8 mouse cellular contexts compared by ENCODE assay signal in genomic region chr19:29252831-29253545, GRCm38 (mm10). TPM values are rescaled to one million over a fixed set of nuclear protein-coding genes. Genes with fewer than 3 reads are reported as not detected.
DNase-seq lines count a peak whose midpoint lies in the region; ATAC-seq and TF ChIP-seq lines count a peak whose summit lies in the region.

No protein-coding gene starts in this region.

- peak overlapping the region; percentile 94 for H3K4me3 ChIP-seq in heart, adult 2 months
- peak overlapping the region; percentile 92 for H3K4me3 ChIP-seq in embryonic facial prominence, embryonic 13.5 days
- peak overlapping the region; percentile 88 for H3K4me3 ChIP-seq in intestine, embryonic 15.5 days (replicated peaks)
- peak overlapping the region; percentile 60 for H3K4me3 ChIP-seq in myocyte

- H3K4me2 ChIP-seq in embryonic facial prominence, embryonic 13.5 days: peak overlapping the region; percentile 86
- peak overlapping the region; percentile 91 for H3K4me2 ChIP-seq in intestine, embryonic 15.5 days (replicated peaks)
- peak overlapping the region; percentile 88 for H3K4me2 ChIP-seq in myocyte (ENCODE audit: low read depth)

- H3ac ChIP-seq in myocyte (ENCODE audit: control insufficient read depth, insufficient read length): peak overlapping the region; percentile 96

- ATAC-seq in embryonic facial prominence, embryonic 13.5 days (ENCODE audit: insufficient number of reproducible peaks, insufficient read depth, low FRiP score, low TSS enrichment, low read depth): no peak
- ATAC-seq in intestine, embryonic 15.5 days: no peak
- ATAC-seq in frontal cortex, adult (ENCODE audit: low TSS enrichment): no peak

- H3K27ac ChIP-seq in heart, adult 2 months: peak overlapping the region; percentile 97
- no peak overlapping the region for H3K27ac ChIP-seq in embryonic facial prominence, embryonic 13.5 days
- H3K27ac ChIP-seq in intestine, embryonic 15.5 days: no peak overlapping the region

- peaks cover 5% of the 10 kb centered on the region for H3K79me2 ChIP-seq in heart, adult 2 months (replicated peaks; ENCODE audit: control insufficient read depth, insufficient read depth, low read length)
- peaks cover 11% of the 10 kb centered on the region for H3K79me2 ChIP-seq in myocyte (ENCODE audit: control insufficient read depth, insufficient read depth)

- peaks cover 11% of the 10 kb centered on the region for H3K4me1 ChIP-seq in heart, adult 2 months (ENCODE audit: control insufficient read depth, insufficient read depth, low read length)
- peaks cover 42% of the 10 kb centered on the region for H3K4me1 ChIP-seq in embryonic facial prominence, embryonic 13.5 days
- H3K4me1 ChIP-seq in intestine, embryonic 15.5 days (replicated peaks): peaks cover 16% of the 10 kb centered on the region; the same call in 1 of the 2 replicates

- no peak for TF ChIP-seq EP300 in heart, adult 2 months (IDR thresholded peaks at IDR 0.05; ENCODE audit: insufficient read depth, low read depth, low read length)

- H3K9me3 ChIP-seq in embryonic facial prominence, embryonic 13.5 days: no peaks in the 10 kb centered on the region
- no peaks in the 10 kb centered on the region for H3K9me3 ChIP-seq in intestine, embryonic 15.5 days

- WGBS in heart, adult 2 months: 23% methylated on average over 10 of the region's 10 CpGs
- 22% methylated on average over 10 of the region's 10 CpGs for whole genome bisulfite sequencing in embryonic facial prominence, embryonic 13.5 days
- WGBS in intestine, embryonic 15.5 days: 29% methylated on average over 10 of the region's 10 CpGs

- DNase-seq in heart, adult 2 months: no peak
- no peak for DNase-seq in heart, postnatal 36 days
- DNase-seq in B cell, adult 2 months: peak; percentile 34 to 35
- no peak for DNase-seq in right cerebral cortex, adult 2 months (ENCODE audit: low spot score in 2 of 2)

- H3K9ac ChIP-seq in heart, adult 2 months (ENCODE audit: low read depth, low read length): peak overlapping the region; percentile 99
- peak overlapping the region; percentile 97 for H3K9ac ChIP-seq in embryonic facial prominence, embryonic 13.5 days
- peak overlapping the region; percentile 94 for H3K9ac ChIP-seq in intestine, embryonic 15.5 days

- no peaks in the 10 kb centered on the region for H3K27me3 ChIP-seq in heart, adult 2 months (ENCODE audit: control insufficient read depth, insufficient read depth, low read length)
- H3K27me3 ChIP-seq in embryonic facial prominence, embryonic 13.5 days: no peaks in the 10 kb centered on the region
- no peaks in the 10 kb centered on the region for H3K27me3 ChIP-seq in intestine, embryonic 15.5 days (replicated peaks)
- H3K27me3 ChIP-seq in myocyte (ENCODE audit: control insufficient read depth, insufficient read depth, insufficient read length): no peaks in the 10 kb centered on the region

- intact Hi-C loops in heart, adult 2 months (cut with DNase I): loop anchor here (1.0 to 10.0 kb wide), 10 partner anchors 38 to 782 kb away; partner anchors contain the start of genes 9930021J03Rik, Ak3, Cdc37l1 and Rcl1
- intact Hi-C loops in heart, postnatal 36 days (cut with DNase I): loop anchor here (1.0 to 10.0 kb wide), 7 partner anchors 104 to 476 kb away; partner anchors contain the start of genes Cdc37l1 and Rcl1

- H3K36me3 ChIP-seq in heart, adult 2 months (ENCODE audit: control insufficient read depth, insufficient read depth, low read length): peaks cover 18% of the 10 kb centered on the region
- H3K36me3 ChIP-seq in embryonic facial prominence, embryonic 13.5 days: 0 out of 2 replicates have a peak, but pooled peaks cover 3% of the 10 kb centered on the region
- no peaks in the 10 kb centered on the region for H3K36me3 ChIP-seq in intestine, embryonic 15.5 days
- H3K36me3 ChIP-seq in myocyte (ENCODE audit: control insufficient read depth, insufficient read depth): no peaks in the 10 kb centered on the region

- no peak for TF ChIP-seq CTCF in heart, adult 2 months (IDR thresholded peaks at IDR 0.05)

- TF ChIP-seq POLR2A in heart, adult 2 months (IDR thresholded peaks at IDR 0.05; ENCODE audit: insufficient read depth, low read depth, low read length): no peak
- TF ChIP-seq POLR2A in myocyte (IDR thresholded peaks at IDR 0.05; ENCODE audit: insufficient read length, low read depth): no peak

TF ChIP-seq in myocyte, 11 proteins besides CTCF, POLR2A, EP300 and RAD21:
- TF ChIP-seq CEBPB (IDR thresholded peaks at IDR 0.05; ENCODE audit: insufficient read depth, poor library complexity, severe bottlenecking) (peak; percentile 59; the same call in 1 of the 2 replicates), TCF12 (IDR thresholded peaks at IDR 0.05; ENCODE audit: insufficient read depth, poor library complexity, severe bottlenecking) (no peak)

RNA-seq across cellular contexts. Expression of gene Jak2, which starts 1.4 kb away (rescaled TPM):
- total RNA-seq in heart, adult 2 months (2021): 10 to 100 TPM; 17.8 to 19.5 TPM
- polyA plus RNA-seq in heart, adult 2 months (2012; rRNA removed): 4.3 and 9.1 TPM in 2 replicates
- 10 to 100 TPM; 18.7 to 22.2 TPM for total RNA-seq in heart, postnatal 36 days (2021)
- 11.0 and 13.3 TPM in 2 replicates for polyA plus RNA-seq in embryonic facial prominence, embryonic 13.5 days (2015; fragmentation: Nextera tagmentation; extraction: Ambion mirVana)
- polyA plus RNA-seq in intestine, embryonic 15.5 days (2015; fragmentation: Nextera tagmentation; extraction: Ambion mirVana): 8.0 and 8.8 TPM in 2 replicates
- 3.3 TPM for polyA plus RNA-seq in myocyte (2012; fragmentation: generic; extraction: Trizol)

Comparison
In these comparisons a context has a peak if more than half of its experiments do, and no peak if none do; other contexts are left out.
1. DNase-seq: peak in B cell, adult 2 months (2 of 2); none in heart, adult 2 months (0 of 2), heart, postnatal 36 days (0 of 2) and right cerebral cortex, adult 2 months (0 of 2).
2. Peak in every context shown above with its lines, with median percentiles within 50 percentile points of each other: H3K4me3 ChIP-seq, H3K9ac ChIP-seq and H3K4me2 ChIP-seq.